Mouse (Mus musculus) forelimb bud, embryonic 11.5 days (tissue): Measurements from ENCODE around the gene Gm3460.
"Not testable (repeated sequence)": the region's sequence is repeated elsewhere in the genome, so short reads cannot be mapped to it uniquely, and the experiment has no call there.

Experiments
- DNase-seq: peaks from one replicate; pipeline ENCODE4 v3.0.0-alpha.2; 2012; ENCODE audit warnings: low read depth, low spot score

The Gm3460 gene

GRCm38 (mm10) chr14:6622318-6622717, at the start of gene Gm3460:
Gm3460 (minus strand) TSS chr14:6622418.
- not testable (repeated sequence) for DNase-seq

- DNase-seq, result not testable (repeated sequence)
These were observed 15.8 kb downstream of the Gm3460 start for GRCm38 (mm10) chr14:6606436-6606835.

GRCm38 (mm10) chr14:6605004-6605403, 17.2 kb downstream of the Gm3460 start:
- DNase-seq, result peak; percentile 1

DNA sequence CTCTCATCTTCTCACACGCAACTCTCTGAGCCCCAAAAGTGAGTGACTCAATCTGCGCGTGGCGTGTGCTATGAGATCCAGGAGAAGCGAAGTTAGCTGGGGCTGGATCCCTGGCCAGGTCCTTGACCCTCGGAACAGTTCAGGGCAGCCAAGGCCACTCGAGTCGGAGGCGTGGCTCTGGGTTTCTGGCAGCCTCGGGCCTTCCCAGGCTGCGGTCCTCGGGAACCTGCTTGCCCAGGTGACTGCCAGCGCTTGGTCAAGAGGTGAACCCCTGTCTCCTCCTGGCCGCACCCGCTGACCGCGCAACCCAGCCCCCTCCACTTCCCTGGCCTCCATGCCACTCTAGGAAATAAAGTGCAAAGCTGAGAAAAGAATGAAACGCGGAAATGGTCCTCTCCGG, 17.7 kb downstream of the Gm3460 start:
- not testable (repeated sequence) for DNase-seq

DNA sequence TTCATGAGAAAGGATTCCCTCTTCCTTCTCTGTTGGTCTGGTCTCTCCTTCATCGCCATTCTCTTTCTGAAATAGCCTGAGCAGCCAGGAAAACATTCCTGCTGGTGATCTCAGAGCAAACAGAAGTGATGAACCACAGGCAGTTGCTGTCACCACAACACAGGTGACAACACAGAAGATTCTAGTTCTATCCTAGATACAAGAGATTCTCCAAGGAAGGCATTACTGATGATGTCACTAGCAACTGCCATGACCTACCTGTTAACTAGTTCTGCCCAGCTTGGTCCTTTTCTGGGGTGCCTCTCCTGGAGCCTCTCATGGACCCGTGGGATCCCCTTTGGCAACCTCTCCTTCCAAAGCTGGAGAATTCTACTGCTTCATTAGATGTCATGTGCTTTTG, 31.7 kb downstream of the Gm3460 start, which contains the start of gene Gm3629:
Gene Gm3629 (minus strand): TSS at position 101 of the 400 bp plus-strand sequence.
- not testable (repeated sequence) for DNase-seq
